Mouse (Mus musculus) lung, adult 2 months (tissue): ENCODE results near the gene Oaz1.

Experiments used
- CTCF ChIP-seq: fragments of 200-500 bp; IDR thresholded peaks from 2 replicates; pipeline ENCODE4 v1.5.1; 2011; ENCODE audit warnings: mild to moderate bottlenecking, low read length, control low read depth; ENCODE audit not compliant: insufficient read depth
- POLR2A ChIP-seq: fragments of 200-500 bp; IDR thresholded peaks from 2 replicates; pipeline ENCODE4 v1.6.1; 2011; ENCODE audit warnings: low read depth, mild to moderate bottlenecking, control low read depth, low read length, borderline replicate concordance; ENCODE audit errors: extremely low read depth

GRCm38 (mm10) chr10:80817164-80817563, 9.3 kb upstream of the Oaz1 start:
- TF ChIP-seq CTCF, result no peak
- no peak for TF ChIP-seq POLR2A
